Mouse (Mus musculus) G1E (cell line): ENCODE results near the gene Traip. TPM values are rescaled to one million over a fixed set of nuclear protein-coding genes. Genes with fewer than 3 reads are reported as not detected.

Source experiments
- ATAC-seq: 2 replicates; pipeline ENCODE4 v1.8.0; 2016; ENCODE audit warnings: mild to moderate bottlenecking; ENCODE audit not compliant: insufficient number of reproducible peaks, poor library complexity, low FRiP score, severe bottlenecking; ENCODE audit errors: extremely low read depth
- DNase-seq: peaks from one replicate; pipeline ENCODE4 v3.0.0; 2012; ENCODE audit warnings: low spot score
- H3K27me3 ChIP-seq: 2 replicates; pipeline ENCODE4 v1.6.1; 2012; ENCODE audit warnings: mild to moderate bottlenecking, low read length, inconsistent platforms; ENCODE audit not compliant: insufficient read depth
- H3K36me3 ChIP-seq: replicated peaks from 2 replicates; pipeline ENCODE3; 2012; ENCODE audit warnings: mild to moderate bottlenecking, inconsistent platforms
- H3K4me1 ChIP-seq: 2 replicates; pipeline ENCODE4 v1.6.1; 2012; ENCODE audit warnings: low read depth, low read length, inconsistent platforms, mixed read lengths; ENCODE audit not compliant: insufficient read depth
- H3K4me3 ChIP-seq: 2 replicates; pipeline ENCODE4 v1.5.1; 2012; ENCODE audit warnings: low read depth, mild to moderate bottlenecking, inconsistent platforms, low read length, moderate library complexity, mixed read lengths
- H3K9me3 ChIP-seq: replicated peaks from 2 replicates; pipeline ENCODE4 v1.6.1; 2012; ENCODE audit warnings: inconsistent platforms
- CTCF ChIP-seq: IDR thresholded peaks from 2 replicates; pipeline ENCODE4 v1.5.1; 2012; ENCODE audit warnings: low read depth, low read length, inconsistent platforms, mixed read lengths
- GATA1 ChIP-seq: IDR thresholded peaks from 2 replicates; pipeline ENCODE4 v1.6.1; 2012; ENCODE audit warnings: borderline replicate concordance, low read length, inconsistent platforms, mixed read lengths
- GATA2 ChIP-seq: IDR thresholded peaks from 2 replicates; pipeline ENCODE4 v1.6.1; 2012; ENCODE audit warnings: low read depth, low read length, inconsistent platforms, borderline replicate concordance
- POLR2AphosphoS5 ChIP-seq: IDR thresholded peaks from 2 replicates; pipeline ENCODE4 v1.6.1; 2012; ENCODE audit warnings: low read depth, low read length, inconsistent platforms; ENCODE audit not compliant: insufficient replicate concordance
- TAL1 ChIP-seq: conservative IDR thresholded peaks from 2 replicates; pipeline ENCODE4 v1.6.1; 2012; ENCODE audit warnings: low read depth, low read length, inconsistent platforms, mixed read lengths
- polyA plus RNA-seq: library from polyadenylated mRNA; stranded (reverse); fragments of >175 nt; gene quantifications from 2 replicates; pipeline ENCODE4 v1.2.3, GENCODE M21; 2012
- total RNA-seq, 2 experiments: library from RNA; stranded (forward) in 1 of 2; stranded (reverse) in 1 of 2; fragments of 200-1000 nt in 1 of 2; fragments of >200 nt in 1 of 2; fragmentation: Nextera tagmentation in 1 of 2; gene quantifications; 2 replicates each; pipeline ENCODE4 v1.2.3; 2014 to 2017

Traip gene
- total and polyA plus RNA-seq, 3 experiments: 10.7 to 28.7 (median 25.6) TPM

GRCm38 (mm10) chr9:108017127-108017526 is 67.2 kb downstream of the Traip start:
- peaks cover 48% of the 10 kb centered on the region for H3K36me3 ChIP-seq
- no peak for ATAC-seq

GRCm38 (mm10) chr9:108020741-108021140 is 70.8 kb downstream of the Traip start:
- Histone ChIP-seq H3K4me3 (no peak overlapping the region), H3K27me3 (no peaks in the 10 kb centered on the region), H3K36me3 (peaks cover 61% of the 10 kb centered on the region), H3K4me1 (no peaks in the 10 kb centered on the region), H3K9me3 (no peaks in the 10 kb centered on the region)
- TF ChIP-seq CTCF: no peak
- ATAC-seq (no peak), DNase-seq (no peak)

More at GRCm38 (mm10) chr9:108017127-108017526, 67.2 kb downstream of the Traip start:
- Histone ChIP-seq H3K4me1 (no peaks in the 10 kb centered on the region), H3K9me3 (no peaks in the 10 kb centered on the region), H3K4me3 (no peak overlapping the region), H3K27me3 (no peaks in the 10 kb centered on the region)
- TF ChIP-seq CTCF: no peak
- no peak for TF ChIP-seq GATA1
- no peak for TF ChIP-seq GATA2
- no peak for TF ChIP-seq POLR2AphosphoS5
- no peak for TF ChIP-seq TAL1
- no peak for DNase-seq

Other genes starting within 250 kb of the Traip start
- gene Sema3f, start 239.7 kb upstream of the Traip start, total RNA-seq (2014; fragmentation: Nextera tagmentation): not detected in 2 replicates
- gene Sema3f, start 239.7 kb upstream of the Traip start, total RNA-seq (2017): 0.11 and 0.52 TPM in 2 replicates
- gene Sema3f, start 239.7 kb upstream of the Traip start, polyA plus RNA-seq: 0.07 and 0.09 TPM in 2 replicates
- 355 and 467 TPM in 2 replicates for gene Rbm5, start 179.1 kb upstream of the Traip start, total RNA-seq (2014; fragmentation: Nextera tagmentation)
- gene Rbm5, start 179.1 kb upstream of the Traip start, total RNA-seq (2017): 261 and 271 TPM in 2 replicates
- gene Rbm5, start 179.1 kb upstream of the Traip start, polyA plus RNA-seq: 14.3 and 23.4 TPM in 2 replicates
- 120 and 184 TPM in 2 replicates for gene Rbm6, start 76.9 kb upstream of the Traip start, total RNA-seq (2014; fragmentation: Nextera tagmentation)
- 91.6 and 105 TPM in 2 replicates for gene Rbm6, start 76.9 kb upstream of the Traip start, total RNA-seq (2017)
- gene Rbm6, start 76.9 kb upstream of the Traip start, polyA plus RNA-seq: 15.8 and 38.7 TPM in 2 replicates
- 2.0 and 3.1 TPM in 2 replicates for gene Mon1a, start 62.0 kb upstream of the Traip start, total RNA-seq (2014; fragmentation: Nextera tagmentation)
- gene Mon1a, start 62.0 kb upstream of the Traip start, total RNA-seq (2017): 12.8 and 14.3 TPM in 2 replicates
- 12.8 and 13.6 TPM in 2 replicates for gene Mon1a, start 62.0 kb upstream of the Traip start, polyA plus RNA-seq
- gene Mst1r, start 43.3 kb upstream of the Traip start, total RNA-seq (2014; fragmentation: Nextera tagmentation): not detected in 2 replicates
- not detected in 2 replicates for gene Mst1r, start 43.3 kb upstream of the Traip start, total RNA-seq (2017)
- gene Mst1r, start 43.3 kb upstream of the Traip start, polyA plus RNA-seq: 0.01 TPM in 1 of 2 replicates, not detected in the other
- not detected in 2 replicates for gene Actl11, start 21.7 kb upstream of the Traip start, total RNA-seq (2014; fragmentation: Nextera tagmentation)
- gene Actl11, start 21.7 kb upstream of the Traip start, total RNA-seq (2017): 0.11 TPM in 1 of 2 replicates, not detected in the other
- gene Actl11, start 21.7 kb upstream of the Traip start, polyA plus RNA-seq: not detected in 2 replicates
- gene Camkv, start 14.5 kb upstream of the Traip start, total RNA-seq (2014; fragmentation: Nextera tagmentation): not detected in 2 replicates
- gene Camkv, start 14.5 kb upstream of the Traip start, total RNA-seq (2017): 0.11 TPM in 1 of 2 replicates, not detected in the other
- not detected in 2 replicates for gene Camkv, start 14.5 kb upstream of the Traip start, polyA plus RNA-seq
- 44.5 and 87.9 TPM in 2 replicates for gene Uba7, start 25.4 kb downstream of the Traip start, total RNA-seq (2014; fragmentation: Nextera tagmentation)
- gene Uba7, start 25.4 kb downstream of the Traip start, total RNA-seq (2017): 145 and 186 TPM in 2 replicates
- 18.3 and 34.2 TPM in 2 replicates for gene Uba7, start 25.4 kb downstream of the Traip start, polyA plus RNA-seq
- gene Gm20661, start 32.9 kb downstream of the Traip start, total RNA-seq (2014; fragmentation: Nextera tagmentation): 0.75 and 1.0 TPM in 2 replicates
- 1.8 and 2.6 TPM in 2 replicates for gene Gm20661, start 32.9 kb downstream of the Traip start, total RNA-seq (2017)
- 0.15 TPM in 1 of 2 replicates, not detected in the other for gene Gm20661, start 32.9 kb downstream of the Traip start, polyA plus RNA-seq
- gene Inka1, start 35.7 kb downstream of the Traip start, total RNA-seq (2014; fragmentation: Nextera tagmentation): 24.6 and 28.1 TPM in 2 replicates
- gene Inka1, start 35.7 kb downstream of the Traip start, total RNA-seq (2017): 74.4 and 83.2 TPM in 2 replicates
- gene Inka1, start 35.7 kb downstream of the Traip start, polyA plus RNA-seq: 75.6 and 81.1 TPM in 2 replicates
- gene Cdhr4, start 42.4 kb downstream of the Traip start, total RNA-seq (2014; fragmentation: Nextera tagmentation): 2.9 and 4.0 TPM in 2 replicates
- 8.4 and 11.3 TPM in 2 replicates for gene Cdhr4, start 42.4 kb downstream of the Traip start, total RNA-seq (2017)
- 0.40 and 0.57 TPM in 2 replicates for gene Cdhr4, start 42.4 kb downstream of the Traip start, polyA plus RNA-seq
- not detected in 2 replicates for gene Gm20662, start 46.2 kb downstream of the Traip start, total RNA-seq (2014; fragmentation: Nextera tagmentation)
- 0.76 and 2.4 TPM in 2 replicates for gene Gm20662, start 46.2 kb downstream of the Traip start, total RNA-seq (2017)
- 0.14 and 0.27 TPM in 2 replicates for gene Gm20662, start 46.2 kb downstream of the Traip start, polyA plus RNA-seq
- 28.5 and 30.8 TPM in 2 replicates for gene Ip6k1, start 52.4 kb downstream of the Traip start, total RNA-seq (2014; fragmentation: Nextera tagmentation)
- 52.3 and 55.9 TPM in 2 replicates for gene Ip6k1, start 52.4 kb downstream of the Traip start, total RNA-seq (2017)
- 57.6 and 58.5 TPM in 2 replicates for gene Ip6k1, start 52.4 kb downstream of the Traip start, polyA plus RNA-seq
- 7.2 and 8.5 TPM in 2 replicates for gene Gmppb, start 99.1 kb downstream of the Traip start, total RNA-seq (2014; fragmentation: Nextera tagmentation)
- 19.4 and 22.0 TPM in 2 replicates for gene Gmppb, start 99.1 kb downstream of the Traip start, total RNA-seq (2017)
- gene Gmppb, start 99.1 kb downstream of the Traip start, polyA plus RNA-seq: 5.1 and 6.6 TPM in 2 replicates
- gene Amigo3, start 103.0 kb downstream of the Traip start, total RNA-seq (2014; fragmentation: Nextera tagmentation): 0.63 TPM in 1 of 2 replicates, not detected in the other
- gene Amigo3, start 103.0 kb downstream of the Traip start, total RNA-seq (2017): 1.7 and 2.0 TPM in 2 replicates
- 0.31 and 0.35 TPM in 2 replicates for gene Amigo3, start 103.0 kb downstream of the Traip start, polyA plus RNA-seq
- 7.1 and 11.0 TPM in 2 replicates for gene Mst1, start 130.3 kb downstream of the Traip start, total RNA-seq (2014; fragmentation: Nextera tagmentation)
- gene Mst1, start 130.3 kb downstream of the Traip start, total RNA-seq (2017): 16.6 and 17.9 TPM in 2 replicates
- gene Mst1, start 130.3 kb downstream of the Traip start, polyA plus RNA-seq: 6.7 and 8.4 TPM in 2 replicates
- 104 and 255 TPM in 2 replicates for gene Rnf123, start 133.2 kb downstream of the Traip start, total RNA-seq (2014; fragmentation: Nextera tagmentation)
- gene Rnf123, start 133.2 kb downstream of the Traip start, total RNA-seq (2017): 18.6 and 23.5 TPM in 2 replicates
- 39.5 and 74.5 TPM in 2 replicates for gene Rnf123, start 133.2 kb downstream of the Traip start, polyA plus RNA-seq
- 65.0 and 148 TPM in 2 replicates for gene Apeh, start 144.5 kb downstream of the Traip start, total RNA-seq (2014; fragmentation: Nextera tagmentation)
- 119 and 131 TPM in 2 replicates for gene Apeh, start 144.5 kb downstream of the Traip start, total RNA-seq (2017)
- 48.8 and 67.5 TPM in 2 replicates for gene Apeh, start 144.5 kb downstream of the Traip start, polyA plus RNA-seq
- 4.7 and 5.0 TPM in 2 replicates for gene Bsn, start 240.2 kb downstream of the Traip start, total RNA-seq (2014; fragmentation: Nextera tagmentation)
- gene Bsn, start 240.2 kb downstream of the Traip start, total RNA-seq (2017): 2.8 and 3.1 TPM in 2 replicates
- 6.1 and 7.9 TPM in 2 replicates for gene Bsn, start 240.2 kb downstream of the Traip start, polyA plus RNA-seq